ENCODE assay signal across 9 mouse cellular contexts in the genomic region with DNA sequence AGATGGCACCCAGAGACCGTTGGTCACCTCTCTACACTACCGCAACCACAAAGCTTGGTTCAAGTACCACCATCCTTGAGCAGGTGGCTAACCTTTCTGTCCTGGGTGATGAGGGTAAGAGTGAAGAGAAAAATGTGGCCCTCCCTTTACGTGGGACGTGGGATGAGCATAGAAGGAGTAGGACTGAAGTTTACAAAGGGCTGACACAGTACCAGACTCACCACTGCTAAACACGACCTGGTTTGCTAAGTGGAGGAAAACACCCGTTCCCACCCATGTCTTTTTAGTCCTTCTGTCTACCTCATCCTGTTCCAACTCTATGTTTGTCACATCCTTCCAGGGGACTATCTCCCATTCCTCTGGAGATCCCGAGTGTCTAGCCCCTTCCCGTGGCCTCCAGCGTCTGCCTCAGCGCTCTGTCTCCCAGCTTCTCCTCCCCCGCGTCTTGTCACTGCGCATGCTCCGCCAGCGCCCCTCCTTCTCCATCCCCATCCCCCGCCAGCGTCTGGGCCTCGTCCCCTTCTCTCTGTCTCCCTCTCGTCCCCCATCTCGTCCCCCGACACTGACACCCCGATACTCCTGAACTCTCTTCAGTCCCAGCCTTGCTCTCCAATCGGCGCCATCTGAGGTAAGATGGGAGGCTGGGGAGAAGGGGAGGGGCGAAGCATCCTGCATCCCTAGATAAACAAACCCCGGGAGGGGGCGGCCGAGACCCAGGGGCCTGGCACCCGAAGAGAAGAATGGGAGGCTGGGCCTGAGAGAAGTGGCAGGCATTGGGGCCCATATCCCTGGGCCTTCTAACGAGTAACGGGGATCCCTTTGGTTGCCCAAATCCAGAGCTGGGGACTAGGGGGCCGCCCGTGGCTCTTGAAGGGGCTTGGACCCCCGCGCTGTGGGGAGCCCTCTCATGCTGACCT. TPM values are rescaled to one million over a fixed set of nuclear protein-coding genes. Genes with fewer than 3 reads are reported as not detected.
DNase-seq lines count a peak whose midpoint lies in the region; ATAC-seq lines count a peak whose summit lies in the region.
"Had no signal": no experiment of that assay in that cellular context is flagged by ENCODE, and none has a peak within 500 bp of the region (broad histone marks: within the 10 kb centered on the region; RNA-seq: fewer than 3 reads in every experiment).

A gene (plus strand): TSS at position 514 of the 917 bp plus-strand sequence.

- ATAC-seq in hindbrain, embryonic 13.5 days (ENCODE audit: low FRiP score), result peak; percentile 88
- peak; percentile 81 for ATAC-seq in midbrain, embryonic 12.5 days (ENCODE audit: low FRiP score, low read depth)
- ATAC-seq in stomach, embryonic 15.5 days (ENCODE audit: insufficient read depth, low FRiP score, low read depth), result peak; percentile 54
- no peak; the same call in 1 of the 2 replicates for ATAC-seq in megakaryocyte-erythroid progenitor cell, adult 5-6 weeks (replicated peaks; ENCODE audit: low FRiP score, low TSS enrichment, poor library complexity, severe bottlenecking)

- peaks cover 49% of the 10 kb centered on the region for H3K4me1 ChIP-seq in hindbrain, embryonic 13.5 days (replicated peaks)
- H3K4me1 ChIP-seq in midbrain, embryonic 12.5 days, result peaks cover 37% of the 10 kb centered on the region
- 0 out of 2 replicates have a peak, but pooled peaks cover 11% of the 10 kb centered on the region for H3K4me1 ChIP-seq in stomach, embryonic 15.5 days

- no peaks in the 10 kb centered on the region for H3K9me3 ChIP-seq in hindbrain, embryonic 13.5 days
- no peaks in the 10 kb centered on the region for H3K9me3 ChIP-seq in midbrain, embryonic 12.5 days
- H3K9me3 ChIP-seq in stomach, embryonic 15.5 days, result no peaks in the 10 kb centered on the region

- H3K27me3 ChIP-seq in hindbrain, embryonic 13.5 days, result 0 out of 2 replicates have a peak, but pooled peaks cover 2% of the 10 kb centered on the region
- peaks cover 5% of the 10 kb centered on the region for H3K27me3 ChIP-seq in midbrain, embryonic 12.5 days
- H3K27me3 ChIP-seq in stomach, embryonic 15.5 days (replicated peaks), result no peaks in the 10 kb centered on the region

- H3K4me2 ChIP-seq in hindbrain, embryonic 13.5 days, result peak within 1 kb of the TSS; percentile 92
- H3K4me2 ChIP-seq in midbrain, embryonic 12.5 days (replicated peaks), result peak within 1 kb of the TSS; percentile 70
- peak within 1 kb of the TSS; percentile 66 for H3K4me2 ChIP-seq in stomach, embryonic 15.5 days

- peak within 1 kb of the TSS; percentile 93 for H3K4me3 ChIP-seq in hindbrain, embryonic 13.5 days
- peak within 1 kb of the TSS; percentile 72 for H3K4me3 ChIP-seq in midbrain, embryonic 12.5 days
- H3K4me3 ChIP-seq in stomach, embryonic 15.5 days (replicated peaks), result peak within 1 kb of the TSS; percentile 62

- peak; percentile 69 to 75 for DNase-seq in adrenal gland, adult (ENCODE audit: inconsistent age in 2 of 2, low spot score in 1 of 2)
- DNase-seq in cerebellum, postnatal 10 days, result peak; percentile 94 to 96
- DNase-seq in frontal cortex, postnatal 25 days (ENCODE audit: low spot score in 2 of 2), result peak; percentile 83 to 84
- peak; percentile 76 to 92 for DNase-seq in left cerebral cortex, adult 9 months (ENCODE audit: low spot score in 2 of 2)

- WGBS in hindbrain, embryonic 13.5 days, result 6% methylated on average over 35 of the region's 35 CpGs
- WGBS in midbrain, embryonic 12.5 days, result 8% methylated on average over 35 of the region's 35 CpGs
- 8% methylated on average over 35 of the region's 35 CpGs for WGBS in stomach, embryonic 15.5 days

- peak within 1 kb of the TSS; percentile 87 for H3K27ac ChIP-seq in hindbrain, embryonic 13.5 days
- H3K27ac ChIP-seq in midbrain, embryonic 12.5 days (replicated peaks), result peak within 1 kb of the TSS; percentile 65
- H3K27ac ChIP-seq in stomach, embryonic 15.5 days, result peak within 1 kb of the TSS; percentile 59

- H3K36me3 ChIP-seq in hindbrain, embryonic 13.5 days, result peaks cover 30% of the 10 kb centered on the region
- peaks cover 32% of the 10 kb centered on the region for H3K36me3 ChIP-seq in midbrain, embryonic 12.5 days
- no peaks in the 10 kb centered on the region for H3K36me3 ChIP-seq in stomach, embryonic 15.5 days

- H3K9ac ChIP-seq in hindbrain, embryonic 13.5 days, result peak within 1 kb of the TSS; percentile 99
- H3K9ac ChIP-seq in midbrain, embryonic 12.5 days (replicated peaks), result peak within 1 kb of the TSS; percentile 88
- peak within 1 kb of the TSS; percentile 59 for H3K9ac ChIP-seq in stomach, embryonic 15.5 days

RNA-seq across cellular contexts. Expression of the gene that starts here (rescaled TPM):
- polyA plus RNA-seq in hindbrain, embryonic 13.5 days (2015; fragmentation: Nextera tagmentation; extraction: Ambion mirVana), result 84.2 and 90.1 TPM in 2 replicates
- 76.3 and 88.6 TPM in 2 replicates for polyA plus RNA-seq in midbrain, embryonic 12.5 days (2016; fragmentation: Nextera tagmentation; extraction: Ambion mirVana)
- 23.2 and 26.6 TPM in 2 replicates for polyA plus RNA-seq in stomach, embryonic 15.5 days (2015; fragmentation: Nextera tagmentation; extraction: Ambion mirVana)
- total RNA-seq in megakaryocyte-erythroid progenitor cell, adult 5-6 weeks (2014; fragmentation: Nextera tagmentation), result not detected in 2 replicates
- total RNA-seq in megakaryocyte-erythroid progenitor cell, adult 5-6 weeks (2017), result not detected in 2 replicates
- total RNA-seq: hematopoietic stem cell, adult 5-6 weeks had no signal
